Mouse (Mus musculus): ENCODE data around the gene Nepn. TPM values are rescaled to one million over a fixed set of nuclear protein-coding genes. Genes with fewer than 3 reads are reported as not detected.

Gene Nepn
- polyA plus RNA-seq, 1 experiment, result not detected

GRCm38 (mm10) chr10:52368376-52368775 is 20.4 kb upstream of the Nepn start:
- no peaks in the 10 kb centered on the region for H3K27me3 ChIP-seq (ENCODE audit: control insufficient read depth, insufficient read depth, low read length, poor library complexity, severe bottlenecking)
- H3K4me3 ChIP-seq (ENCODE audit: low read depth, low read length), result no peak overlapping the region
- H3K9me3 ChIP-seq (replicated peaks; ENCODE audit: control insufficient read depth, insufficient read depth, low read length, poor library complexity, severe bottlenecking), result no peaks in the 10 kb centered on the region
- TF ChIP-seq CTCF (IDR thresholded peaks at IDR 0.05; ENCODE audit: low read depth, low read length) (no peak), POLR2A (IDR thresholded peaks at IDR 0.05; ENCODE audit: insufficient read depth, low read length) (no peak), EP300 (IDR thresholded peaks at IDR 0.05; ENCODE audit: insufficient read depth, low read depth, low read length) (no peak)
- no peak overlapping the region for H3K9ac ChIP-seq (ENCODE audit: low read depth, poor library complexity, severe bottlenecking)
- no peak overlapping the region for H3K27ac ChIP-seq (ENCODE audit: insufficient read depth, low read length)
- H3K4me1 ChIP-seq (ENCODE audit: control insufficient read depth, insufficient read depth, low read length), result no peaks in the 10 kb centered on the region
- no peaks in the 10 kb centered on the region for H3K36me3 ChIP-seq (ENCODE audit: control insufficient read depth, insufficient read depth, low read length, poor library complexity, severe bottlenecking)

- Histone ChIP-seq H3K4me3 (ENCODE audit: low read depth, low read length) (no peak overlapping the region), H3K27me3 (ENCODE audit: control insufficient read depth, insufficient read depth, low read length, poor library complexity, severe bottlenecking) (no peaks in the 10 kb centered on the region), H3K4me1 (ENCODE audit: control insufficient read depth, insufficient read depth, low read length) (no peaks in the 10 kb centered on the region), H3K27ac (ENCODE audit: insufficient read depth, low read length) (no peak overlapping the region), H3K36me3 (ENCODE audit: control insufficient read depth, insufficient read depth, low read length, poor library complexity, severe bottlenecking) (no peaks in the 10 kb centered on the region), H3K9ac (ENCODE audit: low read depth, poor library complexity, severe bottlenecking) (no peak overlapping the region), H3K9me3 (replicated peaks; ENCODE audit: control insufficient read depth, insufficient read depth, low read length, poor library complexity, severe bottlenecking) (no peaks in the 10 kb centered on the region)
- TF ChIP-seq POLR2A (IDR thresholded peaks at IDR 0.05; ENCODE audit: insufficient read depth, low read length) (no peak), EP300 (IDR thresholded peaks at IDR 0.05; ENCODE audit: insufficient read depth, low read depth, low read length) (no peak), CTCF (IDR thresholded peaks at IDR 0.05; ENCODE audit: low read depth, low read length) (no peak)
Observed at GRCm38 (mm10) chr10:52373834-52374233, 14.9 kb upstream of the Nepn start.

GRCm38 (mm10) chr10:52374651-52375050 is 14.1 kb upstream of the Nepn start:
- H3K4me3 ChIP-seq (ENCODE audit: low read depth, low read length), result no peak overlapping the region
- no peaks in the 10 kb centered on the region for H3K9me3 ChIP-seq (replicated peaks; ENCODE audit: control insufficient read depth, insufficient read depth, low read length, poor library complexity, severe bottlenecking)
- H3K27me3 ChIP-seq (ENCODE audit: control insufficient read depth, insufficient read depth, low read length, poor library complexity, severe bottlenecking), result no peaks in the 10 kb centered on the region
- H3K27ac ChIP-seq (ENCODE audit: insufficient read depth, low read length), result no peak overlapping the region
- no peak for TF ChIP-seq CTCF (IDR thresholded peaks at IDR 0.05; ENCODE audit: low read depth, low read length)
- TF ChIP-seq EP300 (IDR thresholded peaks at IDR 0.05; ENCODE audit: insufficient read depth, low read depth, low read length), result no peak
- no peak for TF ChIP-seq POLR2A (IDR thresholded peaks at IDR 0.05; ENCODE audit: insufficient read depth, low read length)
- no peak overlapping the region for H3K9ac ChIP-seq (ENCODE audit: low read depth, poor library complexity, severe bottlenecking)
- no peaks in the 10 kb centered on the region for H3K36me3 ChIP-seq (ENCODE audit: control insufficient read depth, insufficient read depth, low read length, poor library complexity, severe bottlenecking)
- H3K4me1 ChIP-seq (ENCODE audit: control insufficient read depth, insufficient read depth, low read length), result no peaks in the 10 kb centered on the region

- Histone ChIP-seq H3K4me3 (ENCODE audit: low read depth, low read length) (no peak overlapping the region), H3K9me3 (replicated peaks; ENCODE audit: control insufficient read depth, insufficient read depth, low read length, poor library complexity, severe bottlenecking) (no peaks in the 10 kb centered on the region), H3K36me3 (ENCODE audit: control insufficient read depth, insufficient read depth, low read length, poor library complexity, severe bottlenecking) (no peaks in the 10 kb centered on the region), H3K9ac (ENCODE audit: low read depth, poor library complexity, severe bottlenecking) (no peak overlapping the region), H3K4me1 (ENCODE audit: control insufficient read depth, insufficient read depth, low read length) (no peaks in the 10 kb centered on the region), H3K27ac (ENCODE audit: insufficient read depth, low read length) (no peak overlapping the region), H3K27me3 (ENCODE audit: control insufficient read depth, insufficient read depth, low read length, poor library complexity, severe bottlenecking) (no peaks in the 10 kb centered on the region)
- TF ChIP-seq POLR2A (IDR thresholded peaks at IDR 0.05; ENCODE audit: insufficient read depth, low read length) (no peak), CTCF (IDR thresholded peaks at IDR 0.05; ENCODE audit: low read depth, low read length) (no peak), EP300 (IDR thresholded peaks at IDR 0.05; ENCODE audit: insufficient read depth, low read depth, low read length) (no peak)
Observed at GRCm38 (mm10) chr10:52376422-52376821, 12.3 kb upstream of the Nepn start.

GRCm38 (mm10) chr10:52377813-52378212 is 11.0 kb upstream of the Nepn start:
- Histone ChIP-seq H3K4me3 (ENCODE audit: low read depth, low read length) (no peak overlapping the region), H3K9ac (ENCODE audit: low read depth, poor library complexity, severe bottlenecking) (no peak overlapping the region), H3K36me3 (ENCODE audit: control insufficient read depth, insufficient read depth, low read length, poor library complexity, severe bottlenecking) (no peaks in the 10 kb centered on the region), H3K27ac (ENCODE audit: insufficient read depth, low read length) (no peak overlapping the region), H3K4me1 (ENCODE audit: control insufficient read depth, insufficient read depth, low read length) (no peaks in the 10 kb centered on the region), H3K9me3 (replicated peaks; ENCODE audit: control insufficient read depth, insufficient read depth, low read length, poor library complexity, severe bottlenecking) (no peaks in the 10 kb centered on the region), H3K27me3 (ENCODE audit: control insufficient read depth, insufficient read depth, low read length, poor library complexity, severe bottlenecking) (no peaks in the 10 kb centered on the region)
- TF ChIP-seq POLR2A (IDR thresholded peaks at IDR 0.05; ENCODE audit: insufficient read depth, low read length), result no peak
- TF ChIP-seq CTCF (IDR thresholded peaks at IDR 0.05; ENCODE audit: low read depth, low read length), result no peak
- TF ChIP-seq EP300 (IDR thresholded peaks at IDR 0.05; ENCODE audit: insufficient read depth, low read depth, low read length), result no peak

GRCm38 (mm10) chr10:52381321-52381801 is 7.4 kb upstream of the Nepn start:
- no peak overlapping the region for H3K27ac ChIP-seq (ENCODE audit: insufficient read depth, low read length)
- no peaks in the 10 kb centered on the region for H3K27me3 ChIP-seq (ENCODE audit: control insufficient read depth, insufficient read depth, low read length, poor library complexity, severe bottlenecking)
- H3K4me1 ChIP-seq (ENCODE audit: control insufficient read depth, insufficient read depth, low read length), result no peaks in the 10 kb centered on the region
- TF ChIP-seq CTCF (IDR thresholded peaks at IDR 0.05; ENCODE audit: low read depth, low read length), result no peak
- no peak for TF ChIP-seq POLR2A (IDR thresholded peaks at IDR 0.05; ENCODE audit: insufficient read depth, low read length)
- TF ChIP-seq EP300 (IDR thresholded peaks at IDR 0.05; ENCODE audit: insufficient read depth, low read depth, low read length), result no peak
- H3K9ac ChIP-seq (ENCODE audit: low read depth, poor library complexity, severe bottlenecking), result peak overlapping the region; percentile 75
- peak overlapping the region; percentile 76 for H3K4me3 ChIP-seq (ENCODE audit: low read depth, low read length)
- no peaks in the 10 kb centered on the region for H3K36me3 ChIP-seq (ENCODE audit: control insufficient read depth, insufficient read depth, low read length, poor library complexity, severe bottlenecking)
- no peaks in the 10 kb centered on the region for H3K9me3 ChIP-seq (replicated peaks; ENCODE audit: control insufficient read depth, insufficient read depth, low read length, poor library complexity, severe bottlenecking)

Measured in ES-Bruce4 (cell line).